Mouse (Mus musculus) spleen, postnatal 14 days (tissue): ENCODE data around the gene Cdkl2.
A peak's percentile ranks its signal among the peaks of the same experiment; 100 is the strongest.

ENCODE experiments used
- DNase-seq, 2 experiments: peaks; one replicate each; pipeline ENCODE4 v3.0.0; 2021 to 2022; ENCODE audit warnings: low spot score in 2 of 2

Gene Cdkl2

GRCm38 (mm10) chr5:91993061-91993460 lies 50.6 kb downstream of the Cdkl2 start:
- DNase-seq = no peak

DNA sequence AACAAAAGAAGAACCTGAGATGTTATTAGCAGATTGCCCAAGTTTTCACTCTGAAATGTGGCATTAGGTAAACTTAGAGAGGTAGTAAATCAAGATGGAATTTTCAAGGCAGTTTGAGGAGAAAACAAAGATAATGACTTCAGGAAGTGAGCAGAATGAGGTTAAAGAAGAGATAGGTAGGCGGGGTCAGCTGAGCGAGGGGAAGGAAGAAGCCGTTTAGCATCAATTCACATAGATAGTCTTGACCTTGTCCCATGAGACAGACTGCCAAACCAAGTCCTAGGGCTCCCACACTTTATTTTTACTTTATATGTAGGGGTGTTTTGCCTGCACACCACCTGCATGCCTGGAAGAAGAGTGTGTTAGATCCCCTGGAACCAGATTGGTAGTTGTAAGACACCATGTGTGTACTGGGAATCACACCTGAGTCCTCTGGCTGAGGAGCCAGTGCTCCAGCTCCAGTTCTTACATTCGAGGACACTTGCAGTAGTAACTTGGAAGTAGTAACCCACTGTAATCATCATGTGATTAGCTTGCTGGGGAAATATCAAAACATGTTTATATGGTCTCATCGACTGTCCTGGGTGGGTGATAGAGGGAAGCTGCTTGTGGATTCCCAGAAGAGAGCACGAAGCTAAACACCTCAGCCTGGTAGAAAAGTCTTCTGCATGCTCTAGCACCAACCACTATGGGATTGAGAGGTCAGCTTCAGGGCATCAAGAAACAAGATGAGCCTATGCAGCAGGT lies 52.3 kb downstream of the Cdkl2 start:
- no peak for DNase-seq

- DNase-seq = no peak
Measured at GRCm38 (mm10) chr5:91989261-91989660, 54.4 kb downstream of the Cdkl2 start.

- DNase-seq = no peak
Measured at GRCm38 (mm10) chr5:91987799-91988198, 55.9 kb downstream of the Cdkl2 start.

GRCm38 (mm10) chr5:91987236-91987635 lies 56.4 kb downstream of the Cdkl2 start, which contains the start of gene Odaph:
Odaph (plus strand) TSS chr5:91987475.
- DNase-seq = no peak

DNA sequence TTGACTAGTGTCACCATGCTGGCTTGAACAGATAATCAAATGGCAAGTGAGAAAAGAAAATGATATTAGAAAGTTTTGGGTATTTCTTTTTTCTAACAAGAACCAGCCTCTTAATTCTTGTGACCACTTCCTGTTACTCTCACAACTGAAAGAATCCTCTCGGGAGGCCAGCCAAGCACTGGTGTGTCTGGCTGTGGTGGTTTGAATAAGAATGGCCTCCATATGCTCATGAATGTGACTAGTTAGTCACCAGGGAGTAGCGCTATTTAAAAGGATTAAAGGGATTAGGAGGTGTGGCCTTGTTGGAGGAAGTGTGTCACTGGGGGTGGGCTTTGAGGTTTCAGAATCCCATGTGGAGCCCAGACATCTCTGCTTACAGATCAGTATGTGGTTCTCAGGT lies 58.0 kb downstream of the Cdkl2 start:
- DNase-seq = no peak

DNA sequence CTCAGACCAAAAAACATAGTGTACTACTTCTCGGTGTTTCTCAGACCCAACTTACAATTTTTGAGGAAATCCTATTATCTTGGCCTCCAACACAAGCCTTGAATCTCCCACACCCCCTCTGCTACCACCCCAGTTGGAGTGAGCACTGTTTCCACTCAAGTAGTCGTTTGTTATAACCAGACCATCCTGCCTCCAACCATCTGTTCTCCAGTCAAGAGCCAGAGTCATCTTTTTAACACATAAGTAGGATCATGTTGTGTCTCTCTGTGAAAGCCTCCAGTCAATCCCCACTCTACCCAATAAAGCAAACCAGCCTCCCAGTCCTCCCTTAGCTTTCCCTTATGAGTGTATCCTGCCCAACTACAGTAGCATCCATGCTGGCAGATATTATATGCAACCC lies 60.2 kb downstream of the Cdkl2 start:
- DNase-seq = no peak

- DNase-seq = no peak
Measured at GRCm38 (mm10) chr5:91981176-91981840, 62.4 kb downstream of the Cdkl2 start.

DNA sequence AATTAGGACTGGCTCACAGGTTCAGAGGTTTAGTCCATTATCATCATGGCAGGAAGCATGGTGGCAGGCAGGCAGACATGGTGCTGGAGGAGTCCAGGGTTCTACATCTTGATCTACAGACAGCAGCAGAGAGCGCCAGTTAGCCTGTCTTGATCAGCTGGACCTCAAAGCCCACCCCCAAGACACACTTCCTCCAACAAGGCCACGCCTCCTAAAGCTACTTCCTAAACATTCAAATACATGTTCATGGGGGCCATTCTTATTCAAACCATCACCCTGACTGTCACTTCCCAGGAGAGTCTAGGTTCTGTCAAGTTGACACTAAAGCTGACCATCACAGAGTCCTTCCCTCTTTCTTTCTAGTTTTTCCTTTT lies 66.3 kb downstream of the Cdkl2 start:
- no peak for DNase-seq

DNA sequence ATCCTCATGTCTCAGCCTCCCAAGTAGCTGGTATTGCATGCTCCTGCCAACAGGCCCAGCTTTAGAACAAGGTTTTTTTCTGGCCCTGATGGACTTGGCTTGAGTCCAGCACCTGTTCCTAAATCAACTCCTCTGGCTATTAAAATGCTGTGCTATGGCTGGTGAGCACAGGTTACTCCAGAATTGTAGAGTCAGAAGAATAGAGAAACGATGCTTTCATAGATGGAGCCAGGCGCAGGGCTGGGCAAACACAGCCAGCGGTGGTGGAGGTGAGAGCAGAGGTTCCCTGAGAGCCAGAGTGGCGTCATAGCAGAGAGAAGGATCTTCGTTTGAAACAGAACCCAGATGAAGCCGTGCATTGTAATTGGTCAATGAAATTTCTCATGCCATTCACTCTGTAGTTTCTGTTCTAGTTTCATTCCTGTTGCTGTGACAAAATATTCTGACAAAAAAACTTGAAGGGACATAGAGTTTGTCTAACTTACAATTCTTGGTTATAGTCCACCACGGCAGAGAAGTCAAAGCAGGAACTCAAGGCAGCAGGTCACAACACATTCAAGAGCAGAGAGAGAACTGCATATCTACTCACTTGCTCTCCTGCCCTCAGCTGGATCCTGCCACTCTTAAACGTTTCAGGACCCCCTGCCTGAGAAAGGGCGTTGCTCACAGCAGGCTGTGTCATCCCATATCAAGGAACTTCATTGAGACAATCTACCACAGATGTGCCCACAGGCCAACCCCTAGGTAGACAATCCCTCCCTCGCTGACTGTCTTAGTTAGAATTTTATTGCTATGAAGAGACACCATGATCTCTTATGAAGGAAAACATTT lies 66.9 kb downstream of the Cdkl2 start:
- DNase-seq = no peak

GRCm38 (mm10) chr5:91975758-91976157 lies 67.9 kb downstream of the Cdkl2 start:
- DNase-seq = no peak

GRCm38 (mm10) chr5:91974002-91974401 lies 69.7 kb downstream of the Cdkl2 start:
- no peak for DNase-seq

GRCm38 (mm10) chr5:91972046-91972445 lies 71.6 kb downstream of the Cdkl2 start:
- DNase-seq = no peak

DNA sequence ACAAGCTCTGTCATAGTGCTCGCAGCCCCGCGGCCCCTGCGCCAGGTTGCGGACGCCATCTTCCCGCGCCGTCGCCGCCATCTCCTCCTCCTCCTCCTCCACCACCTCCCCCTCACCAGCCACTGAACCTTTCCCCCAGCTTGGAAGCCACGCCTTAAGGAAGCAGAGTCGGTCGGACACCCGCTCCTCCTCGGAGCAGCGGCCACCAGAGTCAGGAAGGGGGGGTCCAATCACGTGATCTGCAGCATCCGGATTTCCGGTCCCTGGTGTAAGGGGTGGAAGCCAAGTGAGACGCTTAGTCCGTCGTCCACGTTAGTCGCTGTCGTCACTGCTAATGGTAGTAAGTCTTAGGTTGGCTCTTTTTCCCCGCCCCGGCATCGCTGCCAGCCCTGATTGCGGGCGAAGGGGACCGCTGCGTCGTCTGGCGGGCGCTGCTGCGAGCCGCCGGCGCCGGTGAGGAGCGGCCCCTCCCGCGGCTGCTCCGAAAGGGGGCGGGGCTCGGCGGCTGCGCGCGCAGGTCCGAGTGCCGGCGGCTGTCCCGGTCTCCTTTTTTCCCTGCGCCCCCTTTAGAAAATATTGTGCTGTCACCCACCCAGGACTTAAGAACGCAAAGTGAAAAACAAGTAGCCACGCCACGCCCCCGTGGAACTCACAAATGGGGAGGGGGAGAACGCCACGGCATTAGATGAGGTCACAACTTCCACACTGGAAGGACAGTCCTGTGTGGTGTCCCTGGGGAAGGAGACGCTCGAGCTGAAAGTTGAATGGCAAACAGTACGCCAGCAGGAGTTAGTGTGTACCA lies 80.8 kb downstream of the Cdkl2 start, which contains the start of gene Rchy1:
Gene Rchy1, minus strand, starts transcription at position 430 of the 802 bp plus-strand sequence.
- DNase-seq = peak; percentile 82 to 90

- DNase-seq = no peak
Measured at GRCm38 (mm10) chr5:91962259-91962638, 81.4 kb downstream of the Cdkl2 start.

DNA sequence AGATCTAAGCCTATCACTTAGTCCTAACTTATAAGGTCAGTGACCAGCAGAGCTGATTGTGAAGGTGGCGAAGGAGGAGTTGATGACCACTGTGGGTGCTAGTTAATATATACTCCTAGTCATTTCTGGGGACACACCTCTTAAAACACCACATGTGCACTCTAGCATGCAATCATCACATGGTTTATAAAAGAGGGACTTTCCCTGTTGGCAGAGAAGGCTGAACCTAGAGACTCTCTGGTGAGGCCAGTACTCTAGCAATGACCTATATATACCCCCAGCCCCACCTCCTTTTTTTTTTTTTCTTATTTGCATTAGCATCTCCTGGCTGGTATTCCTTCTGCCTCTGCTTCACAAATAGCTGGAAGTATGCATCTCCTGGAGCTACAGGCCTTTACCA lies 82.3 kb downstream of the Cdkl2 start:
- DNase-seq = no peak

- DNase-seq = no peak
Measured at GRCm38 (mm10) chr5:91960606-91961254, 83.0 kb downstream of the Cdkl2 start.

- no peak for DNase-seq
Measured at GRCm38 (mm10) chr5:91959986-91960385, 83.7 kb downstream of the Cdkl2 start.

DNA sequence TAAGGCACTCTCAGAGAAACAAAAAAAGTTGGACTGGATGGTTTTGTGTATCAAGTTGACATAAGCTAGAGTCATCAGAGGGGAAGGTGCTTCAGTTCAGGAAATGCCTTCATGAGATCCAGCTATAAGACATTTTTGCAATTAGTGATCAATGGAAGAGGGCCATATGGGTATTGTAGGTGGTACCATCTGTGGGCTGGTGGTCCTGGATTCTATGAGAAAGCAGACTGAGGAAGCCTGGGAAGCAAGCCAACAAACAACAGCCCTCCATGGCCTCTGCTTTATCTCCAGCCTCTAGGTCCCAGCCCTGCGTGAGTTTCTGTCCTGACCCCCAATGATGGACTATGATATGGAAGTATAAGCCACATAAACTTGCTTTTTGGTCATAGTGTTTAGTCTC lies 84.6 kb downstream of the Cdkl2 start:
- DNase-seq = no peak

GRCm38 (mm10) chr5:91956991-91957760 lies 86.5 kb downstream of the Cdkl2 start:
- DNase-seq = no peak
